Mouse (Mus musculus): ENCODE measurements around the gene Ank3. TPM values are rescaled to one million over a fixed set of nuclear protein-coding genes. Genes with fewer than 3 reads are reported as not detected.

The Ank3 gene
- polyA plus RNA-seq, 1 experiment from 2014 or later = not detected

Other genes with a start within 250 kb of the Ank3 start
- 12.1 to 15.6 TPM (median 15.5 TPM) in 3 replicates for gene Rhobtb1, start 247.3 kb upstream of the Ank3 start, polyA plus RNA-seq (2018)
- 0.46 to 0.94 TPM (median 0.87 TPM) in 3 replicates for gene A930033H14Rik, start 185.7 kb upstream of the Ank3 start, polyA plus RNA-seq (2018)
- gene Cdk1, start 45.8 kb upstream of the Ank3 start, polyA plus RNA-seq (2018) = 23.9 to 111 TPM (median 50.1 TPM) in 3 replicates